Mouse (Mus musculus): ENCODE data around the gene Tlr5. TPM values are rescaled to one million over a fixed set of nuclear protein-coding genes. Genes with fewer than 3 reads are reported as not detected.
A peak's percentile ranks its signal among the peaks of the same experiment; 100 is the strongest.

Gene Tlr5
- 4.3 and 5.0 TPM in 2 replicates for polyA plus RNA-seq (2015; fragmentation: Nextera tagmentation; extraction: Ambion mirVana)

GRCm38 (mm10) chr1:182954287-182955046 is at the start of gene Tlr5:
Gene Tlr5, plus strand, starts transcription at chr1:182954788.
- H3K27me3 ChIP-seq (replicated peaks; ENCODE audit: control insufficient read depth, insufficient read depth, low read length), result no peaks in the 10 kb centered on the region
- peak; percentile 42 for ATAC-seq
- H3K9ac ChIP-seq (ENCODE audit: low read depth, low read length), result peak within 1 kb of the TSS; percentile 54
- peaks cover 16% of the 10 kb centered on the region for H3K4me1 ChIP-seq (replicated peaks; ENCODE audit: control insufficient read depth, insufficient read depth, low read length)
- H3K4me3 ChIP-seq (ENCODE audit: low read depth, low read length), result peak within 1 kb of the TSS; percentile 57
- H3K27ac ChIP-seq (ENCODE audit: low read depth, low read length), result peak within 1 kb of the TSS; percentile 76
- TF ChIP-seq CTCF (IDR thresholded peaks at IDR 0.05; ENCODE audit: low read depth), result no peak
- no peaks in the 10 kb centered on the region for H3K36me3 ChIP-seq (ENCODE audit: control insufficient read depth, insufficient read depth)
- peak within 1 kb of the TSS; percentile 90 for H3K4me2 ChIP-seq (replicated peaks; ENCODE audit: low read depth)
- no peaks in the 10 kb centered on the region for H3K9me3 ChIP-seq (ENCODE audit: control insufficient read depth)
- 11% methylated on average over 21 of the region's 21 CpGs for WGBS

- Histone ChIP-seq H3K9me3 (ENCODE audit: control insufficient read depth) (no peaks in the 10 kb centered on the region), H3K27ac (ENCODE audit: low read depth, low read length) (no peak overlapping the region; the same call in 1 of the 2 replicates), H3K9ac (ENCODE audit: low read depth, low read length) (no peak overlapping the region), H3K4me2 (replicated peaks; ENCODE audit: low read depth) (no peak overlapping the region), H3K4me1 (replicated peaks; ENCODE audit: control insufficient read depth, insufficient read depth, low read length) (no peaks in the 10 kb centered on the region; the same call in 1 of the 2 replicates), H3K36me3 (ENCODE audit: control insufficient read depth, insufficient read depth) (no peaks in the 10 kb centered on the region), H3K4me3 (ENCODE audit: low read depth, low read length) (no peak overlapping the region), H3K27me3 (replicated peaks; ENCODE audit: control insufficient read depth, insufficient read depth, low read length) (no peaks in the 10 kb centered on the region)
- WGBS, result 55% methylated on average over 3 of the region's 3 CpGs
- TF ChIP-seq CTCF (IDR thresholded peaks at IDR 0.05; ENCODE audit: low read depth), result no peak
- no peak for ATAC-seq
These were observed 48.9 kb upstream of the Tlr5 start for GRCm38 (mm10) chr1:182905669-182906068.

- peak overlapping the region; percentile 23; the same call in 1 of the 2 replicates for H3K27ac ChIP-seq (ENCODE audit: low read depth, low read length)
- 27% methylated on average over 10 of the region's 14 CpGs for WGBS
- peak; percentile 93 for ATAC-seq
- no peaks in the 10 kb centered on the region for H3K36me3 ChIP-seq (ENCODE audit: control insufficient read depth, insufficient read depth)
- H3K9ac ChIP-seq (ENCODE audit: low read depth, low read length), result no peak overlapping the region
- no peaks in the 10 kb centered on the region; the same call in 1 of the 2 replicates for H3K4me1 ChIP-seq (replicated peaks; ENCODE audit: control insufficient read depth, insufficient read depth, low read length)
- no peak for TF ChIP-seq CTCF (IDR thresholded peaks at IDR 0.05; ENCODE audit: low read depth)
- no peak overlapping the region for H3K4me3 ChIP-seq (ENCODE audit: low read depth, low read length)
- H3K9me3 ChIP-seq (ENCODE audit: control insufficient read depth), result no peaks in the 10 kb centered on the region
- H3K4me2 ChIP-seq (replicated peaks; ENCODE audit: low read depth), result peak overlapping the region; percentile 21; the same call in 1 of the 2 replicates
- no peaks in the 10 kb centered on the region for H3K27me3 ChIP-seq (replicated peaks; ENCODE audit: control insufficient read depth, insufficient read depth, low read length)
These were observed 46.2 kb upstream of the Tlr5 start for GRCm38 (mm10) chr1:182908050-182909036.

GRCm38 (mm10) chr1:182909066-182909465 is 45.5 kb upstream of the Tlr5 start:
- TF ChIP-seq CTCF (IDR thresholded peaks at IDR 0.05; ENCODE audit: low read depth), result no peak
- WGBS, result 54% methylated on average over 3 of the region's 3 CpGs
- Histone ChIP-seq H3K9ac (ENCODE audit: low read depth, low read length) (no peak overlapping the region), H3K9me3 (ENCODE audit: control insufficient read depth) (no peaks in the 10 kb centered on the region), H3K4me2 (replicated peaks; ENCODE audit: low read depth) (no peak overlapping the region), H3K36me3 (ENCODE audit: control insufficient read depth, insufficient read depth) (no peaks in the 10 kb centered on the region), H3K27me3 (replicated peaks; ENCODE audit: control insufficient read depth, insufficient read depth, low read length) (no peaks in the 10 kb centered on the region), H3K4me1 (replicated peaks; ENCODE audit: control insufficient read depth, insufficient read depth, low read length) (no peaks in the 10 kb centered on the region; the same call in 1 of the 2 replicates), H3K4me3 (ENCODE audit: low read depth, low read length) (no peak overlapping the region), H3K27ac (ENCODE audit: low read depth, low read length) (peak overlapping the region; percentile 23; the same call in 1 of the 2 replicates)
- peak; percentile 12; the same call in 1 of the 2 replicates for ATAC-seq

GRCm38 (mm10) chr1:182909596-182909995 is 45.0 kb upstream of the Tlr5 start:
- 85% methylated on average over 5 of the region's 5 CpGs for WGBS
- TF ChIP-seq CTCF (IDR thresholded peaks at IDR 0.05; ENCODE audit: low read depth), result no peak
- Histone ChIP-seq H3K4me1 (replicated peaks; ENCODE audit: control insufficient read depth, insufficient read depth, low read length) (no peaks in the 10 kb centered on the region; the same call in 1 of the 2 replicates), H3K27ac (ENCODE audit: low read depth, low read length) (no peak overlapping the region), H3K4me3 (ENCODE audit: low read depth, low read length) (no peak overlapping the region), H3K4me2 (replicated peaks; ENCODE audit: low read depth) (no peak overlapping the region), H3K36me3 (ENCODE audit: control insufficient read depth, insufficient read depth) (no peaks in the 10 kb centered on the region), H3K27me3 (replicated peaks; ENCODE audit: control insufficient read depth, insufficient read depth, low read length) (no peaks in the 10 kb centered on the region), H3K9me3 (ENCODE audit: control insufficient read depth) (no peaks in the 10 kb centered on the region), H3K9ac (ENCODE audit: low read depth, low read length) (no peak overlapping the region)
- ATAC-seq, result no peak

GRCm38 (mm10) chr1:182912591-182912990 is 42.0 kb upstream of the Tlr5 start:
- H3K4me3 ChIP-seq (ENCODE audit: low read depth, low read length), result no peak overlapping the region
- no peaks in the 10 kb centered on the region for H3K36me3 ChIP-seq (ENCODE audit: control insufficient read depth, insufficient read depth)
- no peak for TF ChIP-seq CTCF (IDR thresholded peaks at IDR 0.05; ENCODE audit: low read depth)
- no peak for ATAC-seq
- WGBS, result 84% methylated on average over 2 of the region's 2 CpGs
- no peaks in the 10 kb centered on the region; the same call in 1 of the 2 replicates for H3K4me1 ChIP-seq (replicated peaks; ENCODE audit: control insufficient read depth, insufficient read depth, low read length)
- no peak overlapping the region for H3K9ac ChIP-seq (ENCODE audit: low read depth, low read length)
- no peaks in the 10 kb centered on the region for H3K27me3 ChIP-seq (replicated peaks; ENCODE audit: control insufficient read depth, insufficient read depth, low read length)
- no peak overlapping the region for H3K4me2 ChIP-seq (replicated peaks; ENCODE audit: low read depth)
- no peak overlapping the region for H3K27ac ChIP-seq (ENCODE audit: low read depth, low read length)
- no peaks in the 10 kb centered on the region for H3K9me3 ChIP-seq (ENCODE audit: control insufficient read depth)
